Mouse (Mus musculus): Measurements from ENCODE around the gene Flna.

- TF ChIP-seq CTCF (IDR thresholded peaks at IDR 0.05; ENCODE audit: low read depth) (no peak), EP300 (IDR thresholded peaks at IDR 0.05; ENCODE audit: low read depth) (no peak)
Observed at GRCm38 (mm10) chrX:74293431-74293830, 43.8 kb upstream of the Flna start.

All from heart, postnatal 0 days (tissue).